Mouse (Mus musculus): ENCODE measurements around the gene Slc38a11. TPM values are rescaled to one million over a fixed set of nuclear protein-coding genes. Genes with fewer than 3 reads are reported as not detected.

Gene Slc38a11
- under 1 TPM in 2 of 3 experiments, not detected in 1; 0.24 to 0.55 TPM for polyA plus RNA-seq (2017; shearing (Covaris generic))

DNA sequence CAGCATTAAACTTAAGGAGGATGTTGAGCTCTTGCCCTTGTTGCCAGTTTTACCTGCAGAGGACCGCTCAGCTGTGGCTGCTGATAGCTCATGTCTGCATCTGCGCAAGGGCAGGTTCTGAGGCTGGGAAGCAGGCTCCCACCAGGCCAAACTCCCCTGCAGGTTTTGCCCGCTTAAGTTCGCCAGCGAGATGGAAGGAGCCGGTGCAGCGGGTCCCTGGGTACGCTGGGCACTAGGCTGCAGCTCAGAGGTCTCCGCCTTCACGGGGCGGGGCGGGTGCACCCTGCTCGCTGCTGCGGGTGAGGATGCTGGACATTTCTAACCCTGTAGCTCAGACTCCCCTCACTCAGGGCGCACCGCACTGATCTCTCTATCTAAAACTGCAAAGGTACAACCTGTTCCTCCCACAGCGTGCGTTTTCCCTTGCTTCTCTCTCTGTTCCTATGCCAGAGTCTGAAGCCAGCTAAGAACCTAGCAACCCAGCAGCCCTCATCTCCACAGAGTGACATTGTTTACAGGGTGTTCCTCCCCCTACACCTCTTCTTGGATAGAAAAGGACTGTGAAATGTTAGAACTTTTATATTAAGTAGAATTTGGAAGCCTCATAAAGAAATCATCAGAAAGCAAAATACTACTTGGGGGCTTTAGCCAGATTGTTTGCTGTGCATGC is at the start of gene Slc38a11:
TSS of gene Slc38a11 (minus strand) at position 207 of the 670 bp plus-strand sequence.
- no peak for ATAC-seq

DNA sequence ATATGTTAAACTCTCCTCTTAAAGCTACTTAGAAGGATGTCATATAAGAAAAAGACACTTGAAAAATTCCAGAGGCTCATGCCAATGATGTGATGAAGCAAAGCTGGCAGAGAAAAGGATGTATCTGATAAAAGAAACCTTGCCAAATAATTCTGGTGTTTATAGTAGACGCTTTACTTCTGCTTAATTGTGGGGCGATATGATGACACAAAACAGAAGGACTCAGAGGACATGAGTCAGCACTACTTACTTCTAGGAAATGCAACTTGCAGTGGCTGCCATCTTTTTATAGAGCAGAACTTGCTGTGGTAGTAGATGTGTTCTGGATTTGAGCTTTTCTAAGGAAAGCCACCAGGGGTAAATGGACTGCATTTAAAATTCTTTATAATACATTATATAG is 43.3 kb upstream of the Slc38a11 start:
- no peak for ATAC-seq

DNA sequence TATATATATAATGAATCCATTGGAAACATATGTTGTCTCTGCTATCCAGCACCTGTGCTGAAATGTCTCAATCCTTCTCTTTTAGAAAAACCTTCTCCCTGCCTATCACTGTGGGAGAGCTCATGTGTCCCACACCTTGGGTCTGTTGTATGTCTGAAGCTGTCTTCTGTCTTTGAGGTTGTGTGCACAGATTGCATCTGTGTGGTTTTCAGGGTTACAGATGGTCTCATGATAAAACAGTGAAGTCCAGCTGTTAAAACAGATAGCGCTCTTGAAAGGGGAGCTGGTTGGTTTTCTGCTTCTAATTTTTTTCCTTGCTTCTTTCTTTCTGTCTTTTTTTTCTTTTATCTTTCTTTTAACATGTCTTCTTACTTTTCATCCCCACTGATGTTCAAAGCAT is 41.6 kb upstream of the Slc38a11 start:
- no peak for ATAC-seq

DNA sequence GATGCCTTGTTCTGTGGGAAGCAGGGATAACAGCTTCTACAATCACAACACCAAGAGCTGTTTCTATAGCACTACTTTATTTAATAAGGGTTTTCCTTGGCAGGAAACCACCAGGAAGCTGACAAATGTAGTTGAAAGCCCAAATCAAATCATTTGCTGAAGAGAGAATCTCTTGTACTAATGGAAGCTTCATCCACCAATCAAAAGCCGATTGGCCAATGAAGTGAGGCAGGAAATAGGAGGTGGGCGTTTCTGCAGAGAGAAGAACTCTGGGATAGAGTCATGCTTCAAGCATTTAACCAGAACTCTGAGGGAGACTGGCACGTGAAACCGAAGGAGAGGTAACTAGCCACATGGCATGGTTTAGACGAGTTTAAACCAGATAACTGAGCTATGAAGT is 38.2 kb upstream of the Slc38a11 start:
- no peak for ATAC-seq

DNA sequence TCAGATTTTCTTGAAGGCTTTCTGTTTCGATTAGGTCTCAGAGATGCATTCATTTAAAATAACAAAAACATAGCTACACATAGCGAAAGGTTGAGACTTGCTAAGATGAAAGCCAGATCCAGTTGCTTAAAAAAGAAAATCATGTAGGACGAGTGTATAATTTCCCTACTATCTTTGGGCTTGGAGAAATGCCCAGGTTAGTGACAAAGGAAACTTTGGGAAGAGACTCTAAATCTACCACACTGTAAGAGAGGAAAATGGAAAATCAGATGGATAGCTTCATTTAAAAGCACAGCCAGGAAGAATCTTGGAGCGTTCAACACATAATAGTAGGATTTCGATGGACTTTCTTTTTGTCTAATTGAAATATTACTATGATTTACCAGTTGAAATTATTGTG is 36.1 kb upstream of the Slc38a11 start:
- no peak for ATAC-seq

DNA sequence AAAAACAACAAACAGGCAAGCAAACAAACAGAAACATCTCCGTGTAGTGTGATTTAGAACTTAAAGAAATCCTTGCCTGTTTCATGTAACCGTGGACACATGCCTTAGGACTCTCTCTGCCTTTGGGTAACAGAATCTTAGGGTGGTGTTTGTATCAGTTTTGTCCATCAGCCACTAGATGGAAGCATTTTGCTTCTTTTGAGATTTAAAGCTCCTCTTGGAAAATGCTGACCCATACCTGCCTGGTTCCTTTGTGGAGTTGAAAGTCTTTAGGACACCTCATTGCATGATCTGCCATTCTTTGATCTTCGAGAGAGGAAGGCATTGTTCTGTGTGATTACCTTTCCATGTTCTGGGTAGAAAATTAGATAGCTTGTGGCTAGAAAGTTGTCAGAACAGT is 32.3 kb upstream of the Slc38a11 start:
- ATAC-seq, result no peak

DNA sequence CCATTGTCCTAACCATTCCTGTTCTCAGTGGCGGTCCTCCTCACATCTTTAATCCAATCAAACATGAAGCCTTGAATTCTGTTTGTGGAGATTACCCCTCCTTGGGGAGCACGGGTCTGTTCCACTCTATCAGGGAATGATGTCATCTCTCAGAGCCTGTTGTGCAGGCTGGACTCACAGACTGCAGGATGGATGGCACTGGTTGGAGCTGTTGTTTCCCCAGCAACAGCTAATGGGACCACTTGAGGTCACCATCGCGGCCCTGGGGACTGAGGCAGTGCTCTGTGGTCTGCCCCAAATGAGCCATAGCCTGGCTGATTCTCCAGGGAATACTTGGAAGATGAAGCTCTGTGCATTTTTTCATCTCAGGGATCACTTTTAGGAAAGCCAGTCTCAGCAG is 29.2 kb upstream of the Slc38a11 start:
- no peak for ATAC-seq

DNA sequence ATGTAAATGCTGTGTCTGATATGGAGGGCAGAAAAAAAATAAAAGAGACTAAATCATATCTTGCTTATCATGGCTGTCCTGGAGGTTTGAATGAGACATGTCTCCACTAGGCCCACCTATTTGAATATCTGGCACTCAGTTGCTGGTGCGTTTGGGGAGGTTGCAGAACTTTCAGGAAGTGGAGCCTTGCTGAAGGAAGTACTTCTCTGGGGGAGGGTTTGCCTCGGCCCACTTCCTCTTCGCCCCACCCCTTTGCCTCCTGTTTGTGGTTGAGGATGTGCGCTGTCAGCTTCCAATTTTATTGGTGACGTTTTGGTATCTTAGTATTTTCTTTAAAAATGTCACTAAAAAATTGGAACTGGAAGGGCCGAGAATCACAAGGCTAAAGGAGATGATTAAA is 27.5 kb upstream of the Slc38a11 start:
- ATAC-seq, result peak; percentile 63

DNA sequence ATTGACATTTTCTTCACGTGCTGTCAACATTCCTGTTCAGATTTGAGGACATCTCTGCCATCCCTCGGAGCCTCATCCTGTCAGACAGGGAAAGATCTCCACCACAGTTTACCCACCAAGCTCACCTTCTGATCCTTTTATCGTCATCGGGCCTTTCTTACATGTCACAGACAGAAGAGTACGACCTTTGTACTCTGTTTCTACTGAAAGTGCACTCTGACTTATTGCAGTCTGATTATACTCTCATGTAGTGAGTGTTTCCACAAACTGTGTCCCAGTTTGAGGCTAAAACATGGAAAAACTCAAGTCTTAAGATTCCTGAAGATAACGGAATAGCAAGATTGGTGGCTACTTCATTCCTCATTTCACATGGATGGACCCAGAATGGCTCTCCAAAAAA is 21.0 kb upstream of the Slc38a11 start:
- ATAC-seq, result no peak

DNA sequence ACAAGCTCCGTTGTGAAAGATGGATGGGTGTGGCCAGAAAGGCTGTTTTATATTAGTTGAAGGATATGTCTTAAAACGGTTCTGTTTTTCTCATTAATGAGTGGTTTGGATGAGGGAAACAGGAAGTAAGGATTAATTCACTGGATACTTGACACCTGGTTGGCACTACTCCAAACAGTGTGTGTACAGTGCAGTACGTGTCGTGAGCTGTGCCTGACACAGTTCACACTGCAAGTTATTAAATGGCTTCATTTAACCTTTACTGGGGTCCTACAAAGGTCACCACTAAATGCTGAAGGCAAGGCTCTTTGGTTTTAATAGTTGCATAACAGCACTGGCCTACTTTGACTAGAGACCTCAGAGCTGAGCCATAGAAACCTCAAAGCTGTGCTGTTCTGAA is 18.7 kb upstream of the Slc38a11 start:
- no peak for ATAC-seq

DNA sequence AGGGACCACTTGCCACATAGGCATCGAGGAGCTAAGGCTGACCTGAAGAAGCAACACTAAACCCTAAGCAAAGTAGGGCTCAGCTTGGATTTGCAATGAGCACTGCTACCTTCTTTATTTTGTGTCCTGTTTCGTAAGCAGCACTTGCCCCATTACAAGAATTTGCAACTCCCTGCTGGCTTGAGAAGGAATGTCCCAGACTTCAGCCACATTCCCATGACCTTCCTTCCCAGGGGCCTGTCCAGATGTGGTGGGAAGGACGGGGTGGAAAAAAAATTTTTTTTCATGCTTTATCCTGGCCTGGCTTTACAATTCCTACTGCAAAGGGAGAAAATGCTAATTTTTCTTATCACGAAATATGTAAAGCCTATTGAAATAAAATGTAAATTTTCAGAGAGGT is 14.6 kb upstream of the Slc38a11 start:
- no peak for ATAC-seq

DNA sequence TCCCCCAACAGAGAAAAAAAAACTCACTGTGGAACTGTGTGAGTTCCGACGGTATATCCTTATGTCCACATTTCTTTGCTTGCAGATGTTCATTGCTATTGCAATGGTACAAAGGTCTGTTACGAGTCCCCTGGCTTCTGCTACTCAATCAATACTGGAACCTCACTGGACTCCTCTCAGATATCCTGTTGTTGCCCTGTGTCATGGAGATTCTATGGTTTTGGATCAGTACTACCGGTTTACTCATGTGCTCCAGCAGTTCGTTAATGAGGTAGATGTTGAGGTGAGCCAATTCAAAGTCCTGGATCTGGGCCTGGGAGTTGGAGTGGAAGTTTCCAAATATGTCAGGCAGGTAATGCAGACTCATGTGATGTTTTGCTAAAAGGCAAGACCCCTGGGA is 10.6 kb upstream of the Slc38a11 start:
- ATAC-seq, result no peak

DNA sequence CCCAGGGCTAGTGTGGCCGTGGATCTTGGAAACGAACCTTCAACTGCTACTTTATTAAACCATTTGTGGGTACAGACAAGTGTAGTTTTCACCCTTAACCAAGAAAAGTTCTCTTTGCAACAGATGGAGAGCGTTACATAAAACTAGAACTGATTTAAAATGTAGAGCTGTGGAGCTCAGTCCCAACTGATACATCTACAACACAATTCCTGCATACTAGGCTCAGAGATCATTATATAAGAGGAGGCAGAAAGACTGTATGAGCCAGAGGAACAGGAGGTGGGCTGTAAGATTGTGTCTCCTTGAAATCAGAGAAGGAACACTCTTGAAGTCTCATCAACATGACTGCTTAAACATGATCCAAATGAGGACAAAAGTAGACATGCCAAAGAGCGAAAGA is 9.2 kb upstream of the Slc38a11 start:
- no peak for ATAC-seq

DNA sequence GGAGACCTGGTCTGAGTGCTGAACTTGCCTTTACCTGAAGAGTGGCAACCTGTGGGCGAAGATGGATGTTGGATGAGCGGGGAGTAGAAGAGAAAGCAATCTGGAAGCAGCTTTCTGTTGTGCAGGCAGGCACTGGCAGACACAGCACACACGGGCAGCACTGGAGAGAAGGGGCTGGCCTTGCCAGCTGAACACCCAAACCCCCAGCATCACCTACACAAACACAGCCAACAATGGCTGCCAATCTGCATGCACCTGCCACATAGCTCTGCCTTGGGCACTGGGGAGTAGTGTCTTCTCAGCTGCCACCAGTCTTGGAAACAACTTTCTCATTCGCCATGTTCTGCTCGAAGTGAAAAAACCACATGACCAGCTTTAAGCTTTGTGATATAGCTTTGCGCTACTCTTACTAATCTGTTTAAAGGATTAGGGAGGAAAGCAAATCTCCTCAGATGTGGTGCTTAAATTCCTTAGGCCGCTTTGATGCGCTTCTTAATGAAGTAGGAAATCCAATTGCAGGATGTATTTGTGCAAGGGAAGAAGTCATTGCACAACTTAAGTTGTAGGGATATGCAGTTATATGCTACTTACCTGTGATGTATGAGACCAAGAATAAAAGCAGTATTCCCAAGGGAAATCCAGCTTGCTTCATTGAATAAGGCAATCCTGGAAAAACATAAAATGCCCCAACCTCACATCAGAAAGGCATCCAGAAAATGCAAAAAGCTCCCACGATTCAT is 2.9 kb downstream of the Slc38a11 start:
- no peak for ATAC-seq

DNA sequence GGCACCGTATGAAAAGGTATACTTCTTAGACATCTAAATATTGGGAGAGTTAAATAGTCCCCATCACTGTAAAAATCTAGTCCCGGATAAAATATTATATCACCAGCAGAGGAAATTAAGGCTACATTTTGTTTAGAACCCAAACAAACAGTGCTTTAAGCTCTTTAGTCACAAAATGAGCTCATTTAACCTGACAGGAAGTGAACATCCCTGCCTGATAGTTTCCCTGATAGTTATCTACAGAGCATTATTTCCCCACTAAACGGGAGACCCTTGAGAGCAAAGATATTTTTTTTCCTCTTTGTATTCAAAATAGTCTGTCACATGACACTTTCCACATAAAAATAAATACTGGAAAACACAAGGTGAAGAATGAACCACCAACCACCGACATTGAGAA is 16.5 kb downstream of the Slc38a11 start:
- peak; percentile 67 for ATAC-seq

DNA sequence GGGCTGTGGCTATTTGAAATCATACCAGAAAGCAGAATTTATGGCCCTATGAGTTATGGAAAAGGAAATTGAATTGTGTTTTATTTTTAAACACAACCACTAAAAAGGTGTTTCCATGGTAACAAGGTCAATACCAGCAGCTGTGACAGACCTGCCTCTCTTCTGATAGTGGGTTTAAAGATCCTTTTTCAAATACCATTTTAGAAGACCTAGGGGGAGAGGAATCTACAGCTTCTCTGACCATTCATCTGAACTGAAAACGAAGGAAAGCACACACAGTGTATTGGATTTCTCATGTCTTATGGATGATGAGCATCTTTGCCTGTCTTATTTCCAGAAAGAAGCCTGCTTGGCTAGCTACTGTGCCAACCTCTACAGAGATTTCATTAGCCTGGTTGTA is 16.9 kb downstream of the Slc38a11 start:
- no peak for ATAC-seq

DNA sequence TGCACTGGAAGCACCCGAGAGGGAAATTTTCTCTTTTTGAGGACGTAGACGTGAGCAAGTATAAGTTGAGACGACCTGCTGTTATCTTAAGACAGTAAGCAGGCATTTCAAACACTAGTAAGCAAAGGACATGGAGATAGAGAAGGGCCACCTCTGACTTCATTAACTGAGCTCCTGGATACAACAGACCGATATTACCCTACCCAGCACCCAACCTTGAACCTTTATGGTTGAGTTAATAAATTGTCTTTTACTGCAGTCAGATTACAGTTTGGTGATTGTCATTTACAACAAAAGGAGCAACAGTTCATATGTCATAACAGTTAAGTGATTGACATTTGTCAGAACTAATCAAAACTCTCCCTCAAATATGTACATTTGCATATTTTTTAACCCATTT is 17.8 kb downstream of the Slc38a11 start:
- ATAC-seq, result no peak

DNA sequence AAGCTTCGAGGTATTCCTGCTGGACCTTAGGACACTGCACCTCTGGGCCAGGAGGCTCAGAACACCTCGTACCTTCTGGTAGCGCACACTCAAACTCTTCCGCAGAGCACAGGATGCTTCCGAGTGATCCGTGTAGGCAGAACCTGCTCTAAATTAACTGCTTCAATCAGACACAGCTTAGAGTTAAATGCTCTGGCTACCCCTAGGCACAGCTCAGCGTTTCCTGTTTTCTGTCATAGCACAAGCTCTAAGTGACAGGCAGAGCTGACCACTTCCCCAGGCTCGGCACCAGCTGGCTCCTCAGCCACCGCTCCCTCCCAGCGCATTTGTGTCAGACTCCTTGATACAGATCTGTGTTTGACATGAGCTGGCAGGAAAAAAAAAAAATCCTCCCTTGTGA is 21.8 kb downstream of the Slc38a11 start:
- peak; percentile 67 for ATAC-seq

DNA sequence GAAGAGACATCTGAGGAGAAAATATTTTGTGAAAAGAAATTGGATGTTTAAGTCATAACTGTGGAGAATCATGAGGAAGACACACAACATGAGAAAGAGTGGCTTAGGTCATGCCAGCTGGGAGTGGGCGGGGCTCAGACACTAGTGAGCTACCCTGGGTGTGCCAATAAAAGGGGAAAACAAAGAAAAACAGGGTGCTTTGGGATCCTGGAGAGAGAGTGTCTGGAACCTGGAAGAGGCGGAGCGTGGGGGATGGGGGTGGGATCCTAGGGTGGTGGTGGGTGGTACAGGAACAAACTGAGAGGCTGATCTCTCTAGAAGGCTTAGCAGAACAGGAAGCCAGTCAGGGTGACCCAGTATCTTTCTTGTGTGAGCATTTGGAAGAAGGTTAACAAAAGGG is 23.0 kb downstream of the Slc38a11 start:
- no peak for ATAC-seq

DNA sequence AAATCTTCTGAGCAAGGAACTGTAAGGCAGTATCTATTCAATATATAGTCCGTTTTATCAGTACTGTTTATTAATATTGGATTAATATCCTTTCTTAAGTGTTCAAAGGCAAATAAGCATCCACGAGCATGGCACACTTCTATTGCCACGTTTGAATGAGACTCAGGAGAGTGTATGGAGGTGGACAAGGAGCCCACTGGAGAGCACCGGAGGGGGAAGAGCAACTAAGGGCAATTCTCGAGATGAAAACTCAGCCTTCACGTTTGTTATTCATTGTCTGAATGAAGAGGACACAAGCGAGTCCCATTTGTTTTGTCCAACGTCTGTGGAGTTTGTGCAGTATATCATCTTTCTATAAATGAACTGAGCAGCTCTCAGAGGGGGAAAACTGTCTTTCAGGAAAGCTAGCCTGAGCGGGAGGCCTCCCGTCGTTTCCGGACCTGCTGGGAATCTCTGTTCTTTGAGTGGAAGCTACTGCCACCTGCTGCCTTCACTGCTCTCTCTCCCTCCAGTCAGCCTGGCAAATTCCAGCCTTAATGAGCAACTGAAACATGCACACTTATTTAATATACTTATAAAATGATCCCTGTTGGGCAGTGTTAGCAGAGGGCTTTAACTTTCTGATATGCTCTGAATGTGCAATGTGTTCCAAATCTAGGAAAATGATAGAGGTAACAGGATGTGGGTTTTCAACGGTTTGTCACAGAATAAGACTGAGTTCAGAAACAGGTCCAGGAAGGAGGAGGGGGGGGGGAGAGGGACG is 26.3 kb downstream of the Slc38a11 start:
- peak; percentile 75 for ATAC-seq

DNA sequence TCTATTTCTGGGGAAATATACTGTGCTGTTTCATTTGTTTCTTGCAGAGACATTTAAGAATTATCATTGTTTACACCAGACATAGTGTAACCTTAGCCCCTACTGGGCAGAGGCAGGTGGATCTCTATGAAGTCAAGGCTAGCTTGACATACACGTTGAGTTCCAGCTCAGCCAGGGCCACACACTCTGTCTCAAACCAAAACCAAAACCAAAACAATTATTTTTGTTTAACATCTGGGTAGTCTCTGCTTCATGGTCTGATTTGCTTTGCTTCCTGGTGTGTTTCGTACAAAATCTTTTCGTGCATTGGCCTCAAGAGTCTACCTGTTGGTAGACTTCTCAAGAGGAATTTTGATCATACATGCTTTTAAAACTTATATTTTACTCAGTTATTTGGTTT is 27.2 kb downstream of the Slc38a11 start:
- peak; percentile 49 for ATAC-seq

DNA sequence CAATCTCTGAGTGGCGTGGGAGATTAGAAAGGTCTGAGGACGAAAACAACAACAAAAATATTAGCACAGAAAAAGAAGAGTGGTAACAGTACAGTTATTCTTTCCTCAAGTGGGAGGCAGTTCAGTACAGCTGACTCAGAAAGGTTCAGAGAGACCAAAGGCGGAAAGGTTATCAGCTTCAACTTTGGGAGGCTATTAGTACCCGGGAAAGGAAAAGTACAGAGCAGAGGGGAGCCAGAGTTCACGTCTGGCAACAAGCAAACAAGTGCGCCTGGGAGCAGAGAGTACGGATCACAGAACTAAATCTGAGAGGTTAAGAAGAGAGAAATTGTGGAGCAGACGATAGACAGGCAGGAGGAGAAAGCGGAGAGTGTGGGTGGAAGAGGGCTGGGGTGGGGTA is 29.7 kb downstream of the Slc38a11 start:
- peak; percentile 9 for ATAC-seq

DNA sequence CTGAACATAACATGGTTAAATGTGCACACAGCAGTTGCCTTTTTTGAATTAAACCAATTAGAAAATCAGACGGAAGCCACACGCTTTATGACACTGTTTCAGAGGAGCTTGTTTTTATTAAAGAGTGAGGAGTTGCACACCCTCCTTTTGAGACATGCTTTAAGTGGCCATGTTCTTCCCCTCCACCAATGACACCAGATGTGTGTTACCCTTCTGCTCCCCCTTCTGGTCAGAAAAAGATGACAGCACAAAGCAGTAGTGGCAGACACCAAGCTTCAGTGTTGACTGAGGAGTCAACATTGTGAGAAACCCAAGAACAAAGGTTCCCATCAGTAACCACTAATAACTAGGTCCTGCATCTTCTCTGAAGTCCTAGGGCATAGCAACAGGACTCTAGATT is 32.5 kb downstream of the Slc38a11 start:
- peak; percentile 59 for ATAC-seq
